Mouse (Mus musculus) liver, postnatal 0 days (tissue): ENCODE measurements around the gene Fat3.

Source experiments
- CTCF ChIP-seq: sonication (generic); IDR thresholded peaks from 2 replicates; pipeline ENCODE4 v1.5.1; 2016; ENCODE audit warnings: antibody characterized with exemption, low read depth
- EP300 ChIP-seq: IDR thresholded peaks from 2 replicates; pipeline ENCODE4 v1.6.1; 2016; ENCODE audit warnings: antibody characterized with exemption, low read depth, mild to moderate bottlenecking

DNA sequence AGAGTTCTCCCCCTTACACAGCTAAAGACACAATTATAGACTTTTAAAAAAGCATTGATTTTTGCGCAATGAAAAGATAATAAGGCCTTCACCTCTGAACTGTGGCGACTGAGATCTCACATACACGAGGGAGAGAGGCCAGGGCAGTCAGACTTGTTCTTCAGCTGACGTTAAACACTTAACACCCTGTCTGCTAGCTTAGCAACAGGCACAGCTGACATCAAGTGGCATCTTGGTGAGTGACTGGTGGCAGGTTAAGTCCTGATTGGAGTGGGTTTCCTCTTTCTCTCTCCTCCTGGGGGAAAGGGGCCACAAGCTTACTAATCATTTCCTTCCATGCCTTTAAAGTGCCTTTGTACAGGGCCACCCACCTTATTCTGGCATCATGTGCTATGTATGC is 631.1 kb downstream of the Fat3 start:
- TF ChIP-seq CTCF (no peak), EP300 (no peak)
